Mouse (Mus musculus) C2C12 (cell line): ENCODE measurements around the gene Kansl1l.

ENCODE experiments used
- CEBPB ChIP-seq: IDR thresholded peaks from one replicate; pipeline ENCODE4 v1.6.1; 2011; ENCODE audit warnings: low read depth, mild to moderate bottlenecking, control low read depth, moderate library complexity
- CTCF ChIP-seq: IDR thresholded peaks from one replicate; pipeline ENCODE4 v1.5.1; 2011; ENCODE audit not compliant: control insufficient read depth, insufficient read depth, insufficient read length
- MYOD1 ChIP-seq: IDR thresholded peaks from one replicate; pipeline ENCODE4 v1.6.1; 2011; ENCODE audit warnings: low read depth; ENCODE audit not compliant: control insufficient read depth, insufficient read length
- USF1 ChIP-seq: IDR thresholded peaks from one replicate; pipeline ENCODE4 v1.6.1; 2011; ENCODE audit warnings: low read depth, mild to moderate bottlenecking, control low read depth, moderate library complexity

DNA sequence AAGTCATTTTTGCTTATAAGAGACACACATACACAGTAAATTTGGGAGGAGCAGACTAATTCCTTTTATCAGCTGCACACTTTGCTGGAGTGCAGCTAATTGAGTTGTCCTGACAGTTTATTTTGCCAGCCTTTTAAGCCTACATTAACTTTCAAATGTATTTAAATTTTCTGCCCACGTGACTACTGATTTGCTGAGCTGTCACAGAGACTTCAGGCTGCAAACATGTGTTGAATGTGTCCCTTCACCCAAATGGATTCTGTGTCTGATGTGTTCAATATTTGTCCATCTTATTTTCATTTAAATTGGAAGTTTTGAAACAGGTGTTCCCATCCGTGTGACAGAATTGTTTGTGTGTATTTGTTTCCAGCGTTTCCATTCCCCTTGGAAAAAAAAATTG, 125.6 kb downstream of the Kansl1l start:
- TF ChIP-seq CTCF (no peak), USF1 (peak; percentile 9), MYOD1 (no peak), CEBPB (no peak)
